Mouse (Mus musculus) layer of hippocampus, postnatal 10 days (tissue): ENCODE results near the gene Cblc. TPM values are rescaled to one million over a fixed set of nuclear protein-coding genes. Genes with fewer than 3 reads are reported as not detected.

Experiments used
- total RNA-seq, 2 experiments: library from RNA; stranded (reverse); gene quantifications; 2 replicates each; pipeline ENCODE4 v1.2.3; 2021

Cblc gene
- total RNA-seq, 2 experiments from 2014 or later: not detected

Other genes with a start within 250 kb of the Cblc start
- gene Ppp1r37, start 233.7 kb downstream of the Cblc start, total RNA-seq: 10 to 100 TPM; 82.0 to 83.6 TPM
- not detected for gene Zfp296, start 219.5 kb downstream of the Cblc start, total RNA-seq
- 10 to 100 TPM; 41.3 to 42.5 TPM for gene Gemin7, start 219.2 kb downstream of the Cblc start, total RNA-seq
- 10 to 100 TPM; 86.8 to 98.8 TPM for gene Clasrp, start 192.3 kb downstream of the Cblc start, total RNA-seq
- gene Relb, start 167.4 kb downstream of the Cblc start, total RNA-seq: 10 to 100 TPM in 1 of 2 experiments, 1 to 10 TPM in 1; 9.2 to 10.8 TPM
- 100 to 1,000 TPM; 140 to 143 TPM for gene Clptm1, start 131.8 kb downstream of the Cblc start, total RNA-seq
- gene Apoc2, start 118.9 kb downstream of the Cblc start, total RNA-seq: not detected
- gene Gm44805, start 115.4 kb downstream of the Cblc start, total RNA-seq: not detected
- not detected for gene Apoc4, start 115.3 kb downstream of the Cblc start, total RNA-seq
- 1 to 10 TPM; 4.3 to 6.5 TPM for gene Apoc1, start 104.1 kb downstream of the Cblc start, total RNA-seq
- 1,000 to 10,000 TPM; 2,438 to 2,580 TPM for gene Apoe, start 97.6 kb downstream of the Cblc start, total RNA-seq
- 100 to 1,000 TPM; 113 to 115 TPM for gene Tomm40, start 81.4 kb downstream of the Cblc start, total RNA-seq
- gene Nectin2, start 46.3 kb downstream of the Cblc start, total RNA-seq: 10 to 100 TPM; 22.2 to 22.3 TPM
- 10 to 100 TPM in 1 of 2 experiments, 1 to 10 TPM in 1; 7.2 to 10.6 TPM for gene Bcam, start 25.8 kb downstream of the Cblc start, total RNA-seq
- gene Bcl3, start 26.0 kb upstream of the Cblc start, total RNA-seq: under 1 TPM; 0.85 to 0.87 TPM
- 1 to 10 TPM; 5.1 to 5.4 TPM for gene Gm19345, start 55.2 kb upstream of the Cblc start, total RNA-seq
- gene Ceacam16, start 64.5 kb upstream of the Cblc start, total RNA-seq: not detected
- not detected for gene Ceacam19, start 91.2 kb upstream of the Cblc start, total RNA-seq
- gene Pvr, start 124.4 kb upstream of the Cblc start, total RNA-seq: 10 to 100 TPM; 11.9 TPM
- not detected for gene Igsf23, start 153.9 kb upstream of the Cblc start, total RNA-seq
- not detected for gene Ceacam20, start 168.6 kb upstream of the Cblc start, total RNA-seq
- gene Nlrp9b, start 194.7 kb upstream of the Cblc start, total RNA-seq: not detected